In the genomic region with DNA sequence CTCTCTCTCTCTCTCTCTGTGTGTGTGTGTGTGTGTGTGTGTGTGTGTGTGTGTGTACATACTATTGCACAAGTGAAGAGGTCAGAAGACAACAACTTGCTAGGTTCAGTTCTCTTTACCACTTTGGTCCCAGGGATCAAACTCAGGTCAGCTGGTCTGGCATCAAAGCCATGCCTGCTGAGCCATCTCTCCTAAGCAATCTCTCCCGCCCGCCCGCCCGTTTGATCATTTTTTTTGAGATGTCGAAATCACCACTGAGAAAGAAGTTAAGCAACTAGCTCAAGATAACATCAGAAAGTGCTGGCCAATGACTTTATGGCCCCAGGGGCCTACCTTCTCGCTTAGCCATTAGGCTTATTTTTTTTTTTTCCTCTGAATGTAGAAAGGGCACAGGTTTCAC, we compare ENCODE assay signal across 14 mouse cellular contexts. TPM values are rescaled to one million over a fixed set of nuclear protein-coding genes. Genes with fewer than 3 reads are reported as not detected.
DNase-seq lines count a peak whose midpoint lies in the region; ATAC-seq lines count a peak whose summit lies in the region.
"Had no signal": no experiment of that assay in that cellular context is flagged by ENCODE, and none has a peak within 500 bp of the region (broad histone marks: within the 10 kb centered on the region; RNA-seq: fewer than 3 reads in every experiment).

No protein-coding gene starts in this region.

- intact Hi-C loops in left cerebral cortex, postnatal 25 days (cut with DNase I) = no loop called here

- WGBS in liver, embryonic 13.5 days (ENCODE audit: insufficient replicate concordance) = 45% methylated on average over 6 of the region's 6 CpGs

- H3K4me3 ChIP-seq in liver, embryonic 13.5 days (replicated peaks) = no peak overlapping the region
- H3K4me3 ChIP-seq: forebrain, embryonic 12.5 days; hindbrain, embryonic 10.5 days; megakaryocyte, embryonic 14.5 days; neural tube, embryonic 15.5 days had no signal

- H3K4me2 ChIP-seq in liver, embryonic 13.5 days = no peak overlapping the region
- H3K4me2 ChIP-seq: forebrain, embryonic 12.5 days; neural tube, embryonic 15.5 days had no signal

- H3K27me3 ChIP-seq in liver, embryonic 13.5 days = no peaks in the 10 kb centered on the region
- H3K27me3 ChIP-seq: forebrain, embryonic 12.5 days; megakaryocyte, embryonic 14.5 days; neural tube, embryonic 15.5 days had no signal

- no peaks in the 10 kb centered on the region for H3K4me1 ChIP-seq in liver, embryonic 13.5 days (replicated peaks)
- H3K4me1 ChIP-seq: megakaryocyte, embryonic 14.5 days had no signal

- H3K9me3 ChIP-seq in liver, embryonic 13.5 days (replicated peaks) = no peaks in the 10 kb centered on the region
- H3K9me3 ChIP-seq: forebrain, embryonic 12.5 days; hindbrain, embryonic 10.5 days; megakaryocyte, embryonic 14.5 days; neural tube, embryonic 15.5 days had no signal

- peak; percentile 63 for ATAC-seq in liver, embryonic 13.5 days (ENCODE audit: low read depth)
- ATAC-seq in inflammation-experienced regulatory T-cells, adult 6 months = no peak

- H3K36me3 ChIP-seq in liver, embryonic 13.5 days = no peaks in the 10 kb centered on the region
- H3K36me3 ChIP-seq: forebrain, embryonic 12.5 days; hindbrain, embryonic 10.5 days; neural tube, embryonic 15.5 days had no signal

- DNase-seq in adrenal gland, adult 2 months = peak; percentile 46
- DNase-seq in adrenal gland, postnatal 4 days (ENCODE audit: low spot score in 2 of 2) = no peak
- peak; percentile 52 for DNase-seq in urinary bladder, postnatal 14 days (ENCODE audit: low spot score)
- DNase-seq in urinary bladder, postnatal 25 days (ENCODE audit: low spot score) = no peak
- no peak for DNase-seq in liver, embryonic 13.5 days
- no peak for DNase-seq in left cerebral cortex, postnatal 25 days (ENCODE audit: low spot score in 2 of 2)
- DNase-seq in layer of hippocampus, adult 9-10 months (ENCODE audit: low spot score) = no peak
- DNase-seq: cerebellum, adult 11 months; kidney, postnatal 14 days had no signal

- H3K9ac ChIP-seq in liver, embryonic 13.5 days = no peak overlapping the region
- H3K9ac ChIP-seq: forebrain, embryonic 12.5 days; neural tube, embryonic 15.5 days had no signal

- H3K27ac ChIP-seq in liver, embryonic 13.5 days = no peak overlapping the region
- H3K27ac ChIP-seq: forebrain, embryonic 12.5 days; hindbrain, embryonic 10.5 days; neural tube, embryonic 15.5 days had no signal

RNA-seq across cellular contexts. Expression of gene Magi3, which starts 59.3 kb away (rescaled TPM):
- 10 to 100 TPM; 17.9 to 25.9 TPM for total RNA-seq in adrenal gland, adult 2 months (2021)
- 4.7 TPM in 2 replicates for polyA plus RNA-seq in adrenal gland, adult 2 months (2012; rRNA removed)
- 10 to 100 TPM; 24.5 to 24.7 TPM for total RNA-seq in adrenal gland, postnatal 4 days (2021)
- 1.2 and 1.5 TPM in 2 replicates for polyA plus RNA-seq in liver, embryonic 13.5 days (2015; fragmentation: Nextera tagmentation; extraction: Ambion mirVana)
- 1 to 10 TPM; 2.6 to 5.3 (median 3.2) TPM for polyA plus RNA-seq in inflammation-experienced regulatory T-cells, adult 6 months (2017; shearing (Covaris generic))
- total RNA-seq in left cerebral cortex, postnatal 25 days (2021) = 10 to 100 TPM; 48.7 to 49.2 TPM

Comparison
In these comparisons a context has a peak if more than half of its experiments do, and no peak if none do; other contexts are left out.
1. DNase-seq: peak in adrenal gland, adult 2 months (single experiment) and urinary bladder, postnatal 14 days (single experiment); none in adrenal gland, postnatal 4 days (0 of 2), urinary bladder, postnatal 25 days (single experiment), liver, embryonic 13.5 days (single experiment), left cerebral cortex, postnatal 25 days (0 of 2) and layer of hippocampus, adult 9-10 months (single experiment).